Mouse (Mus musculus) cerebellum, adult 9-11 months (tissue): Measurements from ENCODE around the gene Nfam1.
"Not testable (repeated sequence)": the region's sequence is repeated elsewhere in the genome, so short reads cannot be mapped to it uniquely, and the experiment has no call there.

ENCODE experiments used
- DNase-seq: peaks from one replicate; pipeline ENCODE4 v3.0.0; 2022

Nfam1 gene

GRCm38 (mm10) chr15:83032981-83033541, at the start of gene Nfam1:
TSS of gene Nfam1 (minus strand) at chr15:83033306.
- DNase-seq = no peak

GRCm38 (mm10) chr15:83075607-83076525, 42.8 kb upstream of the Nfam1 start:
- DNase-seq = no peak

GRCm38 (mm10) chr15:83074179-83074578, 41.1 kb upstream of the Nfam1 start:
- no peak for DNase-seq

- no peak for DNase-seq
Measured at GRCm38 (mm10) chr15:83071752-83072151, 38.6 kb upstream of the Nfam1 start.

DNA sequence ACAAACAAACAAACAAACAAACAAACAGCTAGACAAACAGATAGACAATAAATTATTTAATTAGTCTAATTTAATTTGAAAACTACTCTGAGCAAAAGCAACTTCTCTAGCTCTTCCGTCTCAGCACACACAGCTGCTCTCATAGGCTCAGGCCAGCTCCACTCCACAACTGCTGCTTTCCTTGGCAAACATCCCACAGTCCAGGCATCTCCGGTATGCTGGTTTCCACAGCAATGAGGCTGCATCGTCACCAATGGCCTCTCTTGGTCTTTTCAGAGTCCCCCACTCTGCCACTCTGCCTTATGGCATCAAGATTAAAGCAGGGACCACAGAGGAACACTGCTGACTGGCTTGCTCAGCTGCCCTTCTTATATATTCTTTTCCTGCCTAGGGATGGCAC, 37.8 kb upstream of the Nfam1 start:
- no peak for DNase-seq

DNA sequence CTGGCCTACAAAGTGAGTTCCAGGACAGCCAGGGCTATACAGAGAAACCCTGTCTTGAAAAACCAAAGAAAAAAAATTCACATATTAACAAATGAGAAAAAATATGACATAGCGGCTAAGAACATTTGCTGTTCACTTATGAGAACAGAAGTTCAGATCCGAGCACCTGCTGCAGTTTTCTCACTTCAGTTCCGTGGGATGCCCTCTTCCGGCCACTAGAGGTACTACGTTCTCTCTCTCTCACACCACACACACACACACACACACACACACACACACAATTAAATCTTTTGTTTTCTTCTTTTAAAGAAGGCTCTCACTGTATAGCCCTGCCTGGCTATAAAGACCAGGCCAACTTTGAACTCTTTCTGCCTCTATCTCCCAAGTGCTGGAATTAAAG, 35.2 kb upstream of the Nfam1 start:
- DNase-seq = no peak

DNA sequence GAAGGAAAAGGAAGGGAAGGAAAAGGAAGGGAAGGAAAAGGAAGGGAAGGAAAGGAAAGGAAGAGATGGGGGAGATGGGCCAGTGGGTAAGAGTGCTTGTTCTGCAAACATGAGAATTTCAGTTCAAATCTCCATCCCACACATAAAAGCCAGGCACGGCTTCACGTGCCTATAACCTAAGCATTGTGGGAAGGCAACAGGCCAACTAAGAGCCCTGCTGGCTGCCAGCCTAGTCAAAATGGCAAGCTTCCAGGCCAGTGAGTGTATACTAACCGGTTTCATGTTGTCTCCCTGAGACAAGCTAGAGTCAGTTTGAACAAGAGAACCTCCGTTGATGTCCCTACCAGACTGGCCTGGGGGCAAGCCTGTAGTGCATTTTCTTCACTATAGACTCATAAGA, 32.4 kb upstream of the Nfam1 start:
- no peak for DNase-seq

GRCm38 (mm10) chr15:83062582-83062981, 29.5 kb upstream of the Nfam1 start:
- not testable (repeated sequence) for DNase-seq

DNA sequence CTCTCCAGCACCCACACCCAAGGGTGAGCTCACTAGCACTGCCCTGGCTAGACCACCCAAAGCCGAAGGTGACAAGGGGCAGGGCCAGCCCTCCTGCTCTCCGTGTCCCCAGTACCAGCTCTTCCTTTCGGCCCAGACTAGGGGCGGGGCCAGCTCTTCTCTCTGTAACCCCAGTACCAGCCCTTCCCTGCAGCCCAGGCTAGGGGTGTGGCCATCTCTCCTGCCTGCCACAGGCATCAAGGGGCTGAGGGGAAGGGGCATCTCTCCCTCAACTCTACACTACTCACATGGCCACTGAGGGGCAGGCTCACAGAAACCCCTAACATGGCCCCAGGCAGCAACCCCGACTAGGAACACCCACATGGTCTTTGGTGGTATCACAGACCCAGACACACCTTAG, 28.6 kb upstream of the Nfam1 start:
- no peak for DNase-seq

- no peak for DNase-seq
Measured at GRCm38 (mm10) chr15:83059233-83059660, 26.1 kb upstream of the Nfam1 start.

DNA sequence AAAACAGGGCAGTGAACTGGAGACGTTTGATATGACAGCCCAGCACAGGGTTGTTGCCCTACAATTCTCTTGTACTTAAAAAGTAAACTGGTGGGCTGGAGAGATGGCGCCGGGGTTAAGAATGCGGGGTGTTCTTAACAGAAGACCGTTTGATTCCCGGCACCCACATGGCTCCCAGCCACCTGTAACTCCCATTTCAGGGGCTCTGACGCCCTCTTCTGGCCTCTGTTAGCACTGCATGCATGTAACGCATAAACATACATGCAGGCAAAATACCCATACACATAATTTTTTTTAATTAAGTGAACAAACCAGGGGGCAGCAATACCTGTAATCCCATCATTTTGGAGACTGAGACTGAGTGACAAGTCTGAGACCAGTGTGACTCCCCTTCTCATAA, 24.4 kb upstream of the Nfam1 start:
- no peak for DNase-seq

GRCm38 (mm10) chr15:83056378-83057083, 23.4 kb upstream of the Nfam1 start:
- no peak for DNase-seq

DNA sequence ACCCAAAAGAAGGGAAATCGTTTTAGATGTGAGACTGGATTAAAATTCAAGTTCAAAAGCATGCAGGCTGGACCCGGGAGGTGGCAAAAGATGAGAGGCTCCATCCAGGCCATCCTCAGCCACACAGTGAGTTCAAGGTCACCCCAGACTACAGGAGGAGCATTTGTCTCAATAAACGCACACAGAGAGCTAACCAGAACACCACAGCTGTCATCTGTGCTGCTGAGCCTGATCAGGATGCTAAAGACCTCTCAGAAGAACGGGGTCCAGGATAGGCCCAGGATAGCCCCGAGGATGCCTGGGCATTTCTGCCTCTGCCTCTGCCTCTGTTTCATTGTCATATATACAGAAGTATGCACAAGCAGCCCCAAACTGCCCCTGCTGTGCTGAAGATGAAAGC, 22.5 kb upstream of the Nfam1 start:
- DNase-seq = no peak

GRCm38 (mm10) chr15:83053261-83053660, 20.2 kb upstream of the Nfam1 start:
- DNase-seq = no peak

- no peak for DNase-seq
Measured at GRCm38 (mm10) chr15:83052341-83053104, 19.4 kb upstream of the Nfam1 start.

DNA sequence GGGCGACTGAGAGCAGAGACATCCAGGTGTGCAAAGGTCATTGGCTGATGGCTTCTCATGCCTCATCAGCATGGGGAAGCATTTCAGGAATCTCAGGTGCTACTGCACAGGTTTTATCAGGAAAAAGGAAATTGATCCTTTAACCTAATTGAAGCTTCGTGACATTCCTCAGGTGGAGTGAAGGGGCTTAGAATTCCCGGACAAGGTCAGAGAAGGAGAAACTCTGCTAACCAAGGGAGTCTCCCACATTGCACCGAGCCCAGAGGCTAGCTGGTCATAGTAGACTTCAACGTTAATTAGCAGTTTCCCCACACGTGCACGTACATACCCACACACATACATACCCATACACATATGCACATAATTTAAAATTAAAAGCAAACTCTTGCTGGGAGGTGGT, 13.6 kb upstream of the Nfam1 start:
- DNase-seq = no peak

DNA sequence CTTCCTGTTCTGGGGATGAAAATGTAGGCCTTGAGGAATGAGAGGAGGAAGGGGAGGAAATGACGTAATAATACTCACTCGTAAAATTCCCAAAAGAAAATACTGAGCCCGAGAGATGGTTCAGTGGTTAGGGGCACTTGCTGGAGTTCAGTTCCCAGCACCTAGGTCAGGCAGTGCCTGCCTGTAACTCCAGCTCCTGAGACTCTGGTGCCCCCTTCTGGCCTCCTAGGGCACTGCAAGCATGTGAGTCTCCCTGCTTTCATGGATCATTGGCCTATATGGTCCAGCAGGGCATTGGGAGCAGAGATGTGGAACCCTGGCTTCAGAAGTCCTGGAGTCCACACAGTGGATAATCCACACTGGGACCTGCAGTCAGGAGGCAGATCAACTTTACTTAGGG, 13.2 kb upstream of the Nfam1 start:
- DNase-seq = no peak

- not testable (repeated sequence) for DNase-seq
Measured at GRCm38 (mm10) chr15:83045565-83045964, 12.5 kb upstream of the Nfam1 start.

- DNase-seq = no peak
Measured at GRCm38 (mm10) chr15:83043362-83043708, 10.2 kb upstream of the Nfam1 start.

- no peak for DNase-seq
Measured at GRCm38 (mm10) chr15:83042655-83043361, 9.7 kb upstream of the Nfam1 start.

GRCm38 (mm10) chr15:83040156-83040555, 7.0 kb upstream of the Nfam1 start:
- no peak for DNase-seq

DNA sequence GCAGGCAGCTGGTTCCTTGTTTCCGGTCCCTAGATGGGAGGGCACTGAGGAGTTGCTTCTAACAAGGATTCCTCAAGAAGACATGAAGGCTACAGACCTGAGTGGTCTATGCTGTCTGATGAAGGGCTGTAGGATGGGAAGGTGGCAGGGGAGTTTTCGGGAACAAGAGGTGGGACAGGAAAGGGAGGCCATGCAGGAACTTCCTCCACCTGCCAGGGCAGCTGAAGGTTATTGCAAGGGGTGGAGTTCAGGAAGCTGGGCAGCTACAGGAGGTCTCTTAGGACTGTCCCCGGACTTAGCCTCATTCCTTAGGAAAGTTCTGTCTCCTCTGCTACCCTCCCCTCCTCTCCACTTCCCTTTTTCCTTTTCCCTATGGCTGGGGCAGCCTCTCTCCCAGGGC, 5.7 kb upstream of the Nfam1 start:
- no peak for DNase-seq
